Mouse (Mus musculus): ENCODE results near the gene Daam2. TPM values are rescaled to one million over a fixed set of nuclear protein-coding genes. Genes with fewer than 3 reads are reported as not detected.

Gene Daam2
- polyA plus RNA-seq, 1 experiment from 2014 or later: 0.01 TPM

- H3K36me3 ChIP-seq (ENCODE audit: inconsistent target): no peaks in the 10 kb centered on the region
- H3K27ac ChIP-seq: no peak overlapping the region
- WGBS (ENCODE audit: missing documents): 92% methylated on average over 2 of the region's 2 CpGs
- H3K4me3 ChIP-seq (ENCODE audit: inconsistent target): no peak overlapping the region
- H3K79me2 ChIP-seq (ENCODE audit: inconsistent target): no peaks in the 10 kb centered on the region
These were observed 12.7 kb downstream of the Daam2 start for GRCm38 (mm10) chr17:49551465-49551864.

GRCm38 (mm10) chr17:49545997-49546396 lies 18.1 kb downstream of the Daam2 start:
- Histone ChIP-seq H3K36me3 (ENCODE audit: inconsistent target) (no peaks in the 10 kb centered on the region), H3K4me3 (ENCODE audit: inconsistent target) (no peak overlapping the region), H3K27ac (no peak overlapping the region), H3K79me2 (ENCODE audit: inconsistent target) (no peaks in the 10 kb centered on the region)
- WGBS (ENCODE audit: missing documents): 79% methylated on average over 4 of the region's 4 CpGs

GRCm38 (mm10) chr17:49545424-49545823 lies 18.7 kb downstream of the Daam2 start:
- WGBS (ENCODE audit: missing documents): 88% methylated on average over 4 of the region's 4 CpGs

GRCm38 (mm10) chr17:49544561-49544960 lies 19.6 kb downstream of the Daam2 start:
- H3K79me2 ChIP-seq (ENCODE audit: inconsistent target): no peaks in the 10 kb centered on the region
- no peaks in the 10 kb centered on the region for H3K36me3 ChIP-seq (ENCODE audit: inconsistent target)
- H3K4me3 ChIP-seq (ENCODE audit: inconsistent target): no peak overlapping the region
- WGBS (ENCODE audit: missing documents): 93% methylated on average over 2 of the region's 2 CpGs
- no peak overlapping the region for H3K27ac ChIP-seq

More at GRCm38 (mm10) chr17:49545424-49545823, 18.7 kb downstream of the Daam2 start:
- no peaks in the 10 kb centered on the region for H3K36me3 ChIP-seq (ENCODE audit: inconsistent target)
- no peak overlapping the region for H3K4me3 ChIP-seq (ENCODE audit: inconsistent target)
- no peak overlapping the region for H3K27ac ChIP-seq
- no peaks in the 10 kb centered on the region for H3K79me2 ChIP-seq (ENCODE audit: inconsistent target)

- Histone ChIP-seq H3K4me3 (ENCODE audit: inconsistent target) (no peak overlapping the region), H3K27ac (no peak overlapping the region), H3K79me2 (ENCODE audit: inconsistent target) (no peaks in the 10 kb centered on the region), H3K36me3 (ENCODE audit: inconsistent target) (no peaks in the 10 kb centered on the region)
- 93% methylated on average over 14 of the region's 14 CpGs for WGBS (ENCODE audit: missing documents)
These were observed 23.4 kb downstream of the Daam2 start for GRCm38 (mm10) chr17:49540706-49541105.

GRCm38 (mm10) chr17:49539204-49539603 lies 24.9 kb downstream of the Daam2 start:
- H3K36me3 ChIP-seq (ENCODE audit: inconsistent target): no peaks in the 10 kb centered on the region
- H3K79me2 ChIP-seq (ENCODE audit: inconsistent target): no peaks in the 10 kb centered on the region
- H3K27ac ChIP-seq: no peak overlapping the region
- H3K4me3 ChIP-seq (ENCODE audit: inconsistent target): no peak overlapping the region
- WGBS (ENCODE audit: missing documents): 85% methylated on average over 8 of the region's 8 CpGs

DNA sequence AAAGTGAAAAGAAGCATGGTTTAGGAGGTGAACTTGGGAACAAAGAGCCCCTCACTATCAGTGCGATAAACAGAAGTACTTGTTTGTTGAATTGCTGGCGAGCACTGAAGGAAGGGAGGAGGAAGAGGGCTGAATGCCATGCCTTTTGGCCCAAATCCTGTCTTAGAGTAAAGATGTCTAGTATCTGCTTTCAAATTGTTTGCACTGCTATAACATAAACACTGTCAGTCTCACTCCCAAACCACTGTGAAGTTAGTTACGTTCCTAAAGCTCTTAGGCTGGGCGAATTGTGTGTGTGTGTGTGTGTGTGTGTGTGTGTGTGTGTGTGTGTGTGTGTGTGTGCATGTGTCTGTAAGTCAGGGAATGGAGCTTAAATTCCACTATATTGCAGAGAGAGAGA lies 28.6 kb downstream of the Daam2 start:
- no peaks in the 10 kb centered on the region for H3K79me2 ChIP-seq (ENCODE audit: inconsistent target)
- whole genome bisulfite sequencing (ENCODE audit: missing documents): 90% methylated on average over 3 of the region's 4 CpGs
- no peaks in the 10 kb centered on the region for H3K36me3 ChIP-seq (ENCODE audit: inconsistent target)
- H3K4me3 ChIP-seq (ENCODE audit: inconsistent target): no peak overlapping the region
- H3K27ac ChIP-seq: no peak overlapping the region

- H3K27ac ChIP-seq: no peak overlapping the region
- no peaks in the 10 kb centered on the region for H3K36me3 ChIP-seq (ENCODE audit: inconsistent target)
- no peaks in the 10 kb centered on the region for H3K79me2 ChIP-seq (ENCODE audit: inconsistent target)
- no peak overlapping the region for H3K4me3 ChIP-seq (ENCODE audit: inconsistent target)
- 83% methylated on average over 8 of the region's 9 CpGs for WGBS (ENCODE audit: missing documents)
These were observed 29.9 kb downstream of the Daam2 start for GRCm38 (mm10) chr17:49534267-49534719.

GRCm38 (mm10) chr17:49531661-49532060 lies 32.5 kb downstream of the Daam2 start:
- no peak overlapping the region for H3K4me3 ChIP-seq (ENCODE audit: inconsistent target)
- H3K79me2 ChIP-seq (ENCODE audit: inconsistent target): no peaks in the 10 kb centered on the region
- WGBS (ENCODE audit: missing documents): 87% methylated on average over 5 of the region's 5 CpGs
- H3K27ac ChIP-seq: no peak overlapping the region
- no peaks in the 10 kb centered on the region for H3K36me3 ChIP-seq (ENCODE audit: inconsistent target)

- Histone ChIP-seq H3K36me3 (ENCODE audit: inconsistent target) (no peaks in the 10 kb centered on the region), H3K4me3 (ENCODE audit: inconsistent target) (no peak overlapping the region), H3K79me2 (ENCODE audit: inconsistent target) (no peaks in the 10 kb centered on the region), H3K27ac (no peak overlapping the region)
- WGBS (ENCODE audit: missing documents): 44% methylated on average over 2 of the region's 3 CpGs
These were observed 33.9 kb downstream of the Daam2 start for GRCm38 (mm10) chr17:49530215-49530614.

- WGBS (ENCODE audit: missing documents): 79% methylated on average over 7 of the region's 7 CpGs
- H3K36me3 ChIP-seq (ENCODE audit: inconsistent target): no peaks in the 10 kb centered on the region
- H3K27ac ChIP-seq: no peak overlapping the region
- no peak overlapping the region for H3K4me3 ChIP-seq (ENCODE audit: inconsistent target)
- no peaks in the 10 kb centered on the region for H3K79me2 ChIP-seq (ENCODE audit: inconsistent target)
These were observed 35.5 kb downstream of the Daam2 start for GRCm38 (mm10) chr17:49528503-49529205.

DNA sequence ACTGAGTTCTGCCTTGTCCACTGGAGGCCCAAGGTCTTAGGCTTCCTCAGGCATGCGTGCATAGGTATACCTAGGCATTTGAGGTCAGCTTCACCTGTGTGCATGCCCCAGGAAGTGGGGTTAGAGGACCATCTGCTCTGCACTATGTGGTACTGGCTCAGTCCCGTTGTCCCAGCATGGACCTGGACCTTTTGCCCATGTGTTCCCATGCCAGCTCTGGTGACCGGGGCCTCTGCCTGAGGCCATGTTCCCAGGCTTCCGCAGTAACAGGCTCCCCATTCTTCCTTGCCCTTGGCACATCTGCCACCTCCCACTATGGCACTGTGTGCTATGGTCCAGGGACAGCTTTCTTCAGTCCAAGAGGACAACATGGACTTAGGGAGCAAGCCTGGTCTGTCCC lies 36.1 kb downstream of the Daam2 start:
- Histone ChIP-seq H3K27ac (no peak overlapping the region), H3K79me2 (ENCODE audit: inconsistent target) (no peaks in the 10 kb centered on the region), H3K36me3 (ENCODE audit: inconsistent target) (no peaks in the 10 kb centered on the region), H3K4me3 (ENCODE audit: inconsistent target) (no peak overlapping the region)
- whole genome bisulfite sequencing (ENCODE audit: missing documents): 94% methylated on average over 4 of the region's 4 CpGs

- H3K4me3 ChIP-seq (ENCODE audit: inconsistent target): no peak overlapping the region
- H3K79me2 ChIP-seq (ENCODE audit: inconsistent target): no peaks in the 10 kb centered on the region
- WGBS (ENCODE audit: missing documents): 80% methylated on average over 5 of the region's 5 CpGs
- H3K36me3 ChIP-seq (ENCODE audit: inconsistent target): no peaks in the 10 kb centered on the region
- H3K27ac ChIP-seq: no peak overlapping the region
These were observed 37.6 kb downstream of the Daam2 start for GRCm38 (mm10) chr17:49526566-49526965.

- Histone ChIP-seq H3K36me3 (ENCODE audit: inconsistent target) (no peaks in the 10 kb centered on the region), H3K79me2 (ENCODE audit: inconsistent target) (no peaks in the 10 kb centered on the region), H3K4me3 (ENCODE audit: inconsistent target) (no peak overlapping the region), H3K27ac (no peak overlapping the region)
- 87% methylated on average over 4 of the region's 4 CpGs for WGBS (ENCODE audit: missing documents)
These were observed 38.2 kb downstream of the Daam2 start for GRCm38 (mm10) chr17:49525911-49526310.

DNA sequence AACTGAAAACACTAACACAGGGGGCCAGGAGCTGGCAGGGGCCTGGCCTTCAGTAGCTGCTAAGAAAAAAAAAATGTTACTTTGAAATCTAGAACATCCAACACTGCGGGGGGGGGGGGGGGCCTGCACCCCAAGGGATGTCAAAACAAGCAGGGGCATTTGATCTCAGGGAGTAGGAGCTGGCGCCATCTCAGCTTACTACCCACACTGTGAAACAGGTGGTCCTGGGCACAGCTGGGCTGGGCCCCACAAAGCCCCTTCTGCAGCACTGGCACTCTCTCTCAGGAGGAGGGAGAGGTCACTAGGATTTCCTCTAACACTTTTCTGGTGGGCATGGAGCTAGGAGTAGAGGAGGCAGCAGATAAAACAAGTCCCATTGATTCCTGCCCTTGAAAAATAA lies 39.6 kb downstream of the Daam2 start:
- no peak overlapping the region for H3K4me3 ChIP-seq (ENCODE audit: inconsistent target)
- no peaks in the 10 kb centered on the region for H3K36me3 ChIP-seq (ENCODE audit: inconsistent target)
- 83% methylated on average over 2 of the region's 2 CpGs for WGBS (ENCODE audit: missing documents)
- no peak overlapping the region for H3K27ac ChIP-seq
- no peaks in the 10 kb centered on the region for H3K79me2 ChIP-seq (ENCODE audit: inconsistent target)

GRCm38 (mm10) chr17:49522435-49522834 lies 41.7 kb downstream of the Daam2 start:
- H3K79me2 ChIP-seq (ENCODE audit: inconsistent target): no peaks in the 10 kb centered on the region
- 51% methylated on average over 2 of the region's 2 CpGs for WGBS (ENCODE audit: missing documents)

More at GRCm38 (mm10) chr17:49522435-49522834, 41.7 kb downstream of the Daam2 start:
- Histone ChIP-seq H3K27ac (no peak overlapping the region), H3K36me3 (ENCODE audit: inconsistent target) (no peaks in the 10 kb centered on the region), H3K4me3 (ENCODE audit: inconsistent target) (no peak overlapping the region)
